Mouse (Mus musculus): ENCODE results near the gene Bcl9l.
A peak's percentile ranks its signal among the peaks of the same experiment; 100 is the strongest.

DNA sequence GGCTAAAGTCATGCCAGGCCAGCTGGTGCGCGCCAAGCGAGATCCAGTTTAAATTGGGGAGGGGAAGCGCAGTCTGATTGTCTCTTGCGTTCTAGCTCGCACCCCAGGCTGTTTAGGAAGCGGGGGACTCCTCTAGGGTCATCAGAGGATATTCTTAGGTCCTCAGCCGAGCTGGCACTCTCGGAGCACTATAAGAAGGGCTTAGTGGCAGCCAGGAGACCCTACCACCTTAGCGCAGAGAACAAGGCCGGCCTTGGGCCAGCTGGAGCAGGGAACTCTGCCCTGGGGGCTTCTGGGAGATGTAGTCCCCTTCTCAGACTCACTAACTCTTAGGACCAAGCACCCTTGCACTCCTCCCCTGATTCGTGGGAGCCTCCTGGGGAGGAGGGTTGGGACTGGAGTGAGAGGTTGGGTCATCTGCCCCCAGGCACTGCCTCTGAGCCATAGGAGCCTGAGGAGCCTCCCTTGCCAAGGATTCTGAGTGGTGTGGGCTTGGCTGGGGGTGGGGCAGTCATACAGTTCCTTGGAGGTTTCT lies 952 bp downstream of the Bcl9l start:
- TF ChIP-seq POLR2A (IDR thresholded peaks at IDR 0.05; ENCODE audit: low read depth, low read length) (peak; percentile 57; the same call in 1 of the 2 replicates), CTCF (IDR thresholded peaks at IDR 0.05; ENCODE audit: borderline replicate concordance, insufficient read depth, low read length) (no peak)
